Mouse (Mus musculus): ENCODE results near the gene Gm49380. TPM values are rescaled to one million over a fixed set of nuclear protein-coding genes. Genes with fewer than 3 reads are reported as not detected.
A peak's percentile ranks its signal among the peaks of the same experiment; 100 is the strongest.
"Not testable (repeated sequence)": the region's sequence is repeated elsewhere in the genome, so short reads cannot be mapped to it uniquely, and the experiment has no call there.

The Gm49380 gene
- total and polyA plus RNA-seq, 2 experiments = 0.09 TPM; not detected in 1

- Histone ChIP-seq H3K27ac (replicated peaks; ENCODE audit: insufficient read depth, low read depth, low read length) (no peak overlapping the region), H3K79me2 (ENCODE audit: control insufficient read depth, insufficient read depth, low read length) (no peaks in the 10 kb centered on the region; the same call in 1 of the 2 replicates), H3K9ac (ENCODE audit: low read depth, low read length) (no peak overlapping the region), H3K27me3 (ENCODE audit: control insufficient read depth, insufficient read depth, low read length) (no peaks in the 10 kb centered on the region), H3K36me3 (ENCODE audit: control insufficient read depth, insufficient read depth, low read length) (no peaks in the 10 kb centered on the region), H3K4me3 (ENCODE audit: insufficient read depth, low read depth, low read length) (no peak overlapping the region), H3K4me1 (ENCODE audit: control insufficient read depth, insufficient read depth, low read length) (peaks cover 5% of the 10 kb centered on the region; the same call in 1 of the 2 replicates)
- peak; percentile 57 for DNase-seq (ENCODE audit: extremely low read depth, low read depth, low spot score)
- no peak for TF ChIP-seq POLR2A (IDR thresholded peaks at IDR 0.05; ENCODE audit: extremely low read depth, insufficient read depth, low read length)
- 31% methylated on average over 2 of the region's 2 CpGs for WGBS
Observed at GRCm38 (mm10) chr9:44114453-44114852, 1.2 kb upstream of the Gm49380 start.

GRCm38 (mm10) chr9:44111909-44112308 is 1.4 kb downstream of the Gm49380 start:
- H3K9ac ChIP-seq (ENCODE audit: low read depth, low read length); H3K4me1 ChIP-seq (ENCODE audit: control insufficient read depth, insufficient read depth, low read length); H3K27me3 ChIP-seq (ENCODE audit: control insufficient read depth, insufficient read depth, low read length); H3K36me3 ChIP-seq (ENCODE audit: control insufficient read depth, insufficient read depth, low read length); H3K27ac ChIP-seq (replicated peaks; ENCODE audit: insufficient read depth, low read depth, low read length); DNase-seq (ENCODE audit: extremely low read depth, low read depth, low spot score); H3K4me3 ChIP-seq (ENCODE audit: insufficient read depth, low read depth, low read length); H3K79me2 ChIP-seq (ENCODE audit: control insufficient read depth, insufficient read depth, low read length): not testable (repeated sequence)
- 76% methylated on average over 10 of the region's 12 CpGs for WGBS

GRCm38 (mm10) chr9:44109360-44110095 is 3.8 kb downstream of the Gm49380 start:
- peak; percentile 35 for DNase-seq (ENCODE audit: extremely low read depth, low read depth, low spot score)
- Histone ChIP-seq H3K9ac (ENCODE audit: low read depth, low read length) (no peak overlapping the region), H3K36me3 (ENCODE audit: control insufficient read depth, insufficient read depth, low read length) (no peaks in the 10 kb centered on the region), H3K79me2 (ENCODE audit: control insufficient read depth, insufficient read depth, low read length) (peaks cover 5% of the 10 kb centered on the region; the same call in 1 of the 2 replicates), H3K4me1 (ENCODE audit: control insufficient read depth, insufficient read depth, low read length) (peaks cover 5% of the 10 kb centered on the region; the same call in 1 of the 2 replicates), H3K4me3 (ENCODE audit: insufficient read depth, low read depth, low read length) (no peak overlapping the region), H3K27ac (replicated peaks; ENCODE audit: insufficient read depth, low read depth, low read length) (no peak overlapping the region), H3K27me3 (ENCODE audit: control insufficient read depth, insufficient read depth, low read length) (no peaks in the 10 kb centered on the region)
- TF ChIP-seq CTCF (IDR thresholded peaks at IDR 0.05; ENCODE audit: low read depth, low read length) (peak; percentile 73), POLR2A (IDR thresholded peaks at IDR 0.05; ENCODE audit: extremely low read depth, insufficient read depth, low read length) (no peak)
- 34% methylated on average over 9 of the region's 9 CpGs for WGBS

GRCm38 (mm10) chr9:44108269-44109055 is 4.8 kb downstream of the Gm49380 start:
- no peak for DNase-seq (ENCODE audit: extremely low read depth, low read depth, low spot score)
- Histone ChIP-seq H3K9ac (ENCODE audit: low read depth, low read length) (no peak overlapping the region), H3K36me3 (ENCODE audit: control insufficient read depth, insufficient read depth, low read length) (no peaks in the 10 kb centered on the region), H3K4me1 (ENCODE audit: control insufficient read depth, insufficient read depth, low read length) (peaks cover 3% of the 10 kb centered on the region; the same call in 1 of the 2 replicates), H3K79me2 (ENCODE audit: control insufficient read depth, insufficient read depth, low read length) (peaks cover 5% of the 10 kb centered on the region; the same call in 1 of the 2 replicates), H3K27me3 (ENCODE audit: control insufficient read depth, insufficient read depth, low read length) (no peaks in the 10 kb centered on the region), H3K27ac (replicated peaks; ENCODE audit: insufficient read depth, low read depth, low read length) (no peak overlapping the region), H3K4me3 (ENCODE audit: insufficient read depth, low read depth, low read length) (no peak overlapping the region)
- TF ChIP-seq CTCF (IDR thresholded peaks at IDR 0.05; ENCODE audit: low read depth, low read length) (no peak), POLR2A (IDR thresholded peaks at IDR 0.05; ENCODE audit: extremely low read depth, insufficient read depth, low read length) (no peak)
- 88% methylated on average over 31 of the region's 31 CpGs for WGBS

- peak overlapping the region; percentile 28 for H3K9ac ChIP-seq (ENCODE audit: low read depth, low read length)
- 81% methylated on average over 25 of the region's 25 CpGs for WGBS
- H3K4me1 ChIP-seq (ENCODE audit: control insufficient read depth, insufficient read depth, low read length) = peaks cover 2% of the 10 kb centered on the region; the same call in 1 of the 2 replicates
- H3K4me3 ChIP-seq (ENCODE audit: insufficient read depth, low read depth, low read length) = peak overlapping the region; percentile 32; the same call in 1 of the 2 replicates
- peak overlapping the region; percentile 6; the same call in 1 of the 2 replicates for H3K27ac ChIP-seq (replicated peaks; ENCODE audit: insufficient read depth, low read depth, low read length)
- DNase-seq (ENCODE audit: extremely low read depth, low read depth, low spot score) = no peak
- TF ChIP-seq POLR2A (IDR thresholded peaks at IDR 0.05; ENCODE audit: extremely low read depth, insufficient read depth, low read length) (no peak), CTCF (IDR thresholded peaks at IDR 0.05; ENCODE audit: low read depth, low read length) (peak; percentile 34; the same call in 1 of the 2 replicates)
- H3K36me3 ChIP-seq (ENCODE audit: control insufficient read depth, insufficient read depth, low read length) = no peaks in the 10 kb centered on the region
- H3K79me2 ChIP-seq (ENCODE audit: control insufficient read depth, insufficient read depth, low read length) = peaks cover 5% of the 10 kb centered on the region; the same call in 1 of the 2 replicates
- H3K27me3 ChIP-seq (ENCODE audit: control insufficient read depth, insufficient read depth, low read length) = no peaks in the 10 kb centered on the region
Observed at GRCm38 (mm10) chr9:44107557-44108179, 5.6 kb downstream of the Gm49380 start.

Measured in liver, adult 2 months (tissue).